Mouse (Mus musculus): ENCODE measurements around the gene Abhd16a. TPM values are rescaled to one million over a fixed set of nuclear protein-coding genes. Genes with fewer than 3 reads are reported as not detected.

Abhd16a gene
- polyA plus RNA-seq, 1 experiment from 2014 or later, result 69.8 TPM

DNA sequence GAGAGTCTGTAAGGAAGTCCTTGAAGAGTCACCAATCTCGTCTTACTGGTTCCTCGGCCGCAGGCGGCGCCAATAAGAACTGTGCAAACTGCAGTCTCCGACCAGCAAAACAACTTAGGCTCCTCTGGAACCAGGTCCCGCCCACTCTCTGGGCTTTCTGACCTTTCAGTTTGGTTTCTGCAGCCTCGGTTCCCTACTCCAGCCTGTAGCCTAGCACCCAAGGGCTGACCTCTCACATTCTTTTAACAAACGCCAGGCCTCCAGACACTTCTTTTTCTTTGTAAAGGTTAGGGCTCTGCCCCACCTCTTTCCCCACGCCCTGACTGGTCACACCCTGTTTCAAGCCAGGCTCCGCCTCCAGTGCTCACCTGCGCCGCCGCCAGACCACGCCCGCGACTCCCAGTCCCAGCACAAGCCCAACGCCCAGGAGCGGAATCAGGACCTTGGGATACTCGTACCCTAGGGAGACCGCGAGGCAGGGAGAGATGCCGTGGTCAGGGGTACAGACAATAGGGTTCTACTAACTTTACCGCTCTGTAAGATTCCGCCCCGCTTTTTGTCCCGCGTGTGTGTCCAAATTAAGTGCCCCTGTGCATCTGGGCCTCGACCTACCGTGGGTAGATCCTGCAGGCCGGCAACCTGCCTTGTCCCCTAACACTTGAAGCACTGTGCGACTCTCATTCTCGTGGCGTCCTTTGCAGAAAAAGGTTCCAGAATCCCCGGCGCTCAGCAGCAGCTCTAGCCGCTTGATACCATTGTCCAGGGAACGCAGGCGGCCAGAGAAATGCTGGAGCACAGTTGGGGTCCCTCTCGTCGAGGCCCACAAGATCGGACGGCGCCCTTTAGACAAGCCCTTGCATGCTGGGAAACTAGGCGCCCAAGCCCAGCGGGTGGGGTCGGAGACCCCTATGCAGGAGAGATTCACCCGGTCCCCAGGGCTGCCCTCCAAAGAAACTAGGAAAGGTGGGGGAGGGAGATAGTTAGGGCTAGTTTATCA, 23.8 kb upstream of the Abhd16a start, which contains the start of gene Ly6g6c:
Gene Ly6g6c (plus strand): TSS at position 438 of the 997 bp plus-strand sequence.
- Histone ChIP-seq H3K9me3 (no peaks in the 10 kb centered on the region), H3K27ac (peak within 1 kb of the TSS; percentile 69), H3K27me3 (ENCODE audit: insufficient read depth, poor library complexity, severe bottlenecking) (peaks cover 69% of the 10 kb centered on the region), H3K36me3 (peaks cover 28% of the 10 kb centered on the region), H3K4me1 (peaks cover 33% of the 10 kb centered on the region), H3K4me3 (peak within 1 kb of the TSS; percentile 56)
- under 1% methylated on average over 48 of the region's 48 CpGs for WGBS
- no peak for DNase-seq (ENCODE audit: low spot score)

DNA sequence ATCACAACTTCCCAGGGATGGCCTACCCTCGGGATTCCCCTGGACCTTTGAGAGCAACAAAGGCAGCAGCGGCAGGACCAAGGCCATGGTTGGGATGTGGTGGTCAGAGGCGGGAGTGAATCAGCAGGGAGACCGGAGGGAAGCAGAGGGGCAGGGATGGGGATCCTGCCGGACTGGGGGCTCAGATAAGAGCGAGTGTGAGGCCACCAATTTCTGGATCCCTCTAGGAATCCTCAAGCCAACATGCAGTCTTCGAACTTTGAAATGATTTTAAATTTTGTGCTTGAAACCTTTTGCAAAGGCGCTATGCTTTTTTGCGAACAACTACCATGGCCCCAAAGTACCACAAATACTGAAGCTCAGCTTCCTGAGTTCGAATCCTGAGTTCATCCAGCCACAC, 23.0 kb upstream of the Abhd16a start, which contains the start of gene Mpig6b:
Gene Mpig6b (minus strand): TSS at position 101 of the 400 bp plus-strand sequence.
- H3K9me3 ChIP-seq, result no peaks in the 10 kb centered on the region
- 41% methylated on average over 10 of the region's 10 CpGs for WGBS
- DNase-seq (ENCODE audit: low spot score), result no peak

DNA sequence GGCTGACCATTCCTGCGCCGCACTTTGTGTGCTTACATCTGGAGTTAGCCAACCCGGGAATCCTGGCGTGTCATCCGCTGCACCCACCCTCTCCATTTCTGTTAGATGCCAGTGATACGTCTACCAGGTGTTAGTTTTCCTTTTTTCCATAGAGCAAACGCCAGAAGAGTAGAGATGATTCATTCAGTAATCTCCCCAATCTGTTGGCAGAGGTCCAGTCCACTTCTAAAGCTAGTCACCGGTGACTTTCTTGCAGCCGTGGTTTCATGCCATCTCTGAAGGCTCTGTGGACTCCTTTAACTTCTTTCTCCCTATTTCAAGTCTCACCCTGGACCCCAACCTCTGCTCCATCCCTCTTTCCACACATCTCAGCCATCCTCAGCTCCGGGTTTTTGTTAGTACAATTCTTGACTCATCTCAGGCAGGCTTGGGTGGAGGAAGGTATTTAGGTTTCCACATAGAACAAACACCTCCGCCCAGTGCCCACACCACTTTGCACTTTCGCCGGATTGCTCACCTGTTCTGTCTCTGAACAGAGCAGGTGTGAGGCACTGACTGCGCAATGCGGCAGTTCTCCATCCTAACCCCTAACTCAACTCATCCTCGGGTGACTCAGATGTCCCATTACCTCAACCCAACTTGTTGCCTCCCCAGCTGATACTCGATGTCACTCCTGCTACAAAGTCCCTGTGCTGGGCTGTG, 20.7 kb upstream of the Abhd16a start:
- Histone ChIP-seq H3K4me3 (no peak overlapping the region), H3K27ac (no peak overlapping the region), H3K27me3 (ENCODE audit: insufficient read depth, poor library complexity, severe bottlenecking) (peaks cover 64% of the 10 kb centered on the region), H3K4me1 (peaks cover 25% of the 10 kb centered on the region), H3K9me3 (no peaks in the 10 kb centered on the region), H3K36me3 (0 out of 2 replicates have a peak, but pooled peaks cover under 1% of the 10 kb centered on the region)
- DNase-seq (ENCODE audit: low spot score), result no peak
- WGBS, result 77% methylated on average over 17 of the region's 17 CpGs

More for the DNA sequence above, 23.0 kb upstream of the Abhd16a start, which contains the start of gene Mpig6b:
- Histone ChIP-seq H3K27ac (peak within 1 kb of the TSS; percentile 69), H3K4me1 (peaks cover 28% of the 10 kb centered on the region), H3K27me3 (ENCODE audit: insufficient read depth, poor library complexity, severe bottlenecking) (peaks cover 69% of the 10 kb centered on the region), H3K4me3 (peak within 1 kb of the TSS; percentile 56), H3K36me3 (peaks cover 20% of the 10 kb centered on the region)

DNA sequence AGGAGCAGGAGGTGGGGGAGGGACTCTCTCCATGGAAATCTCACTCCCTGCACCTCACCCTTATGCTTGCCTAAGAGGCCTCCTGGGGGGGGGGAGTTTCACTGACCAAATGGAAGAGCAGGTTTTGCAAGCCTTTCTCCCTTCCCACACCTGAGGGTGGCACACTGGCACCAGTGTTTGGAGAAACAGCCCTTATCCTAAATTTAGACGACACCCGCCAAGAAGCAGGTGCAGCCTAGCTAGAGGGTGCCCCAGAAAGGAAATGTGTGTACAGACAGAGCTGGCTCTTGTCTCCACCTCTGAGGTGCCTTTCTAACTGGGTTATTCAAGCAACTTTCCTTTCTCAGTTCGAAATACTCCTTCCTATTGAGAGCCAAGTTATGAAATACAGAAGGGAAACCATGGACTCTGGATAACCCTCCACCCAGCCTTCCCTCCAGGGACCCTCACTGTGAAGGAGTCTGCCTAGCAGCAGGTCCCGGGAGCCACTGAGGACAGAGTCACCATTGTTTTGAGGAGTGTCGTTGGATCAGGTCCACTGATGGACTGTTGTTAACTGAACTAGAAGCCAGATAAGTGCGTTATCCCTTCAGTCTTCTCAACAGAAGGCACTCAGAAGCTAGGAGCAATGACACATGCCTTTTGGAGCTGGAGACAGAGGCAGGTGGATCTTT, 18.4 kb upstream of the Abhd16a start:
- Histone ChIP-seq H3K9me3 (no peaks in the 10 kb centered on the region), H3K36me3 (no peaks in the 10 kb centered on the region), H3K4me3 (no peak overlapping the region), H3K27ac (no peak overlapping the region), H3K27me3 (ENCODE audit: insufficient read depth, poor library complexity, severe bottlenecking) (peaks cover 49% of the 10 kb centered on the region), H3K4me1 (peaks cover 14% of the 10 kb centered on the region)
- no peak for DNase-seq (ENCODE audit: low spot score)
- 43% methylated on average over 6 of the region's 6 CpGs for WGBS

DNA sequence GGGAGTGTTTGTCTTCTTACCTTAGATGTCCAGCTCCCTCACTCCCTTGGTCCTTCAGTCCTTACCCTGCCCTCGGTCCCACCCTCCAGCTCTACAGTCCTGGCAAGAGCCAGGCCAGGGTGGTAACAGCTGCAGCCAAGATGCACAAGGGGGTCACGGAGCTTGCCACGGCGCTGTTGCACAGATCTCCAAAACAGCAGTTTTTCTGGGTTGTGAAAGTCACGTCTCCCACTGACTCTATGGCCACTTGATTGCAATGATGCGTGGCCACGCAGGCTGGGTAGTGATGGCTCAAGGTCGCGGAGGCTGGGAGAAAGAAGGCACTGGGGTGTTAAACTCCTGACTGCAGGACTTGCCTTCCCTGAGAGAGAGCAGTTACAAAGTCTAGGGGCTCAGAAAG, 17.6 kb upstream of the Abhd16a start:
- Histone ChIP-seq H3K4me1 (peaks cover 15% of the 10 kb centered on the region), H3K27me3 (ENCODE audit: insufficient read depth, poor library complexity, severe bottlenecking) (peaks cover 41% of the 10 kb centered on the region), H3K27ac (no peak overlapping the region), H3K9me3 (no peaks in the 10 kb centered on the region), H3K36me3 (no peaks in the 10 kb centered on the region), H3K4me3 (no peak overlapping the region)
- DNase-seq (ENCODE audit: low spot score), result no peak
- 75% methylated on average over 9 of the region's 9 CpGs for WGBS

DNA sequence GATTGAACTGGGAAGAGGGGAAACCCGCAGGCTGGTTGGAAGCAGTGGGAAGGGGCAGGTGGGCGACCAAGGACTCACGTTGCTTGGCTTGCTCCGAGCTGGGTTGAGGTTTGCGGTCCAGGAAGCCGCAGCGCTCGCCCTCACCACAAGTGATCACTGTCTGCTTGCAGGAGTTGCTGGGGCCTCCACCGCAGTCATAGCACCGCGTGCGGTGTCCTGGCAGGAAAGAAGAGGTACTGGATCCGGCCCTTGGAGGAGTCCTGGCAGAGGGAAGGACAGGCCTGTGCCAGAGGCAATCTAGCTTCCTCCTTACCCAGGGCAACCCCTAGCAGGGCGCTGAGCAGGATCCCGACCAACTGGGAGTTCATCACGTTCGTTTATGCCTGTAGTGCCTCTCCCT, 15.0 kb upstream of the Abhd16a start:
- 0 out of 2 replicates have a peak overlapping the region, but pooled peaks have one; percentile 29 for H3K27ac ChIP-seq
- peaks cover 34% of the 10 kb centered on the region for H3K4me1 ChIP-seq
- no peak for DNase-seq (ENCODE audit: low spot score)
- 48% methylated on average over 17 of the region's 17 CpGs for WGBS
- peaks cover 21% of the 10 kb centered on the region for H3K27me3 ChIP-seq (ENCODE audit: insufficient read depth, poor library complexity, severe bottlenecking)
- H3K9me3 ChIP-seq, result no peaks in the 10 kb centered on the region
- 0 out of 2 replicates have a peak overlapping the region, but pooled peaks have one; percentile 3 for H3K4me3 ChIP-seq
- no peaks in the 10 kb centered on the region for H3K36me3 ChIP-seq

DNA sequence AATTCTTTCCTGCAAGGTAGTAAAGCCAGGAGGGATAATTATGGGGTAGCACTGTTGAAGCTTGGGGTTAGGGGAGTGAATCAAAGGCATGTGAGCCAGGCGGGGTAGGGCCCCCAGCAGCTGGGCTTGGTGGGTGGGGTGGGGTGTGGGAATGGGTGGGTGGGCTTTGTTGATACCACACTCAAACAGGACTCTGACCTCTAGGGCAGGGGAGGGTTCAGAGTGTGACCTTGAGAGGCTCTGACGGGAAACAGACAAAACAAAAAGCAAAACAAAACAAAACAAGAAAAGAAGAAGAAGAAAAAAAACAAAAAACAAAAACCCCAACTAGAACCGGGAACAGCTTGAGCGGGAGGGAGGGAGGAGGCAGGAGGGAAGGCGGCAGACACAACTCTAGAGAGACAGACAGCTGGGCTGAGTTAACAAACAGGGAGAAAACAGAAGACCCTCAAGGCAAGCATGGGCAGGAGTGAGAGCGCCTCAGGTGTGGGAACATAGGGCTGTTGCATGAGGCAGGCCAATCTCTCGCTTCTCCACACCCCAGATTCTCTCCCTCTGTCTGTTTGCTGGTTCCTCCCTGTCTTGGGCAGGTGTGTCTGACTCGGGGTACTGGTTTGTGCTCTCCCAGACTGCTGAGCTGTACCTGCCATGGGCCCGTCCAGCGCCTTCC, 12.4 kb upstream of the Abhd16a start, which contains the start of gene Ly6g6e:
Gene Ly6g6e (plus strand): TSS at position 396 of the 670 bp plus-strand sequence.
- Histone ChIP-seq H3K27ac (peak within 1 kb of the TSS; percentile 78), H3K4me1 (peaks cover 50% of the 10 kb centered on the region), H3K9me3 (no peaks in the 10 kb centered on the region), H3K36me3 (no peaks in the 10 kb centered on the region), H3K27me3 (ENCODE audit: insufficient read depth, poor library complexity, severe bottlenecking) (peaks cover 18% of the 10 kb centered on the region), H3K4me3 (peak within 1 kb of the TSS; percentile 52)
- DNase-seq (ENCODE audit: low spot score), result no peak
- 33% methylated on average over 10 of the region's 10 CpGs for WGBS

DNA sequence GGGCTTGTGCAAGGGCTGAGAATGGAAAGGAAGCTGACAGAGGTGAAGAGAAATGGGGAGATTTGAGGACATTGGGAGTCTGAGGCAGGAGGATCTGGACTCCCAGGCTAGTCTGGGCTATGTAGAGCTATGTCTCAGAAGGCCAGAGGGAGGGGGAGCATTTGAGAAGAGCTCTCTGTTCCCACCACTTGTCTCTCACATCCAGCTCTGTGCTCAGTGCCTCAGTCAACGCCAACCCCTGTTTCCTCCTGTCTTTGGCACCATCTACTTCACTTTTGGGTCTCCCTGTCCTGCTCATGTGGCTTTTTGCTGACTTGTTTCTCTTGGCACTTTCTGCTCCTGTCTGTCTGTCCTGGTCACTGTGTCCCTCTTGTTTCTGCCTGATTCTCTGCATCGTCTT, 11.8 kb upstream of the Abhd16a start:
- no peaks in the 10 kb centered on the region for H3K9me3 ChIP-seq
- peaks cover 18% of the 10 kb centered on the region for H3K27me3 ChIP-seq (ENCODE audit: insufficient read depth, poor library complexity, severe bottlenecking)
- H3K36me3 ChIP-seq, result no peaks in the 10 kb centered on the region
- peaks cover 50% of the 10 kb centered on the region for H3K4me1 ChIP-seq
- 31% methylated on average over 2 of the region's 2 CpGs for WGBS
- no peak for DNase-seq (ENCODE audit: low spot score)
- peak overlapping the region; percentile 52 for H3K4me3 ChIP-seq
- H3K27ac ChIP-seq, result peak overlapping the region; percentile 78

DNA sequence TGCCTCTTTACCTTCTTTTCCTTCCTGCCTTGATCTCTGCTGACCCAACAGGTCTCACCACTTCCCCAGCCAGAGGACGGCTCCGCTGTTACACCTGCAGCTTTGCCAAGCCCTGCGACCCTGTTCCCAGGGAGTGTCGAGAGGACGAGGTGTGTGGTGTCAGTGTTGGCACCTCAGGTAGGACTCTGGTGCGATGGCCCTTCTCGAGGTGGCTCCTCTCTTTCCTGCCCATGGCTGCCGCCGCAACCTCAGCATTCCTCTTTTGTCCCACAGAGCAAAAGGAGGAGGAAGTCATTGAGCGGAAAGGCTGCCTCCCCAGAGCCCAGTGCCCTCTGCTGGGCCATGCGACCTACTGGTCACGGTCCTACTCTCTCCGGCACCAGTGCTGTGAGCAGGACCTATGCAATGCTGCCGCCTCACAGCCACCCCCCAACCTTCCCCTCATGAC, 11.3 kb upstream of the Abhd16a start, which contains the start of gene Ly6g6d:
Gene Ly6g6d (minus strand): TSS at position 280 of the 448 bp plus-strand sequence.
- Histone ChIP-seq H3K4me1 (peaks cover 50% of the 10 kb centered on the region), H3K36me3 (no peaks in the 10 kb centered on the region), H3K9me3 (no peaks in the 10 kb centered on the region), H3K27ac (peak within 1 kb of the TSS; percentile 78), H3K27me3 (ENCODE audit: insufficient read depth, poor library complexity, severe bottlenecking) (peaks cover 18% of the 10 kb centered on the region), H3K4me3 (peak within 1 kb of the TSS; percentile 52)
- DNase-seq (ENCODE audit: low spot score), result peak; percentile 84
- WGBS, result 16% methylated on average over 14 of the region's 14 CpGs

DNA sequence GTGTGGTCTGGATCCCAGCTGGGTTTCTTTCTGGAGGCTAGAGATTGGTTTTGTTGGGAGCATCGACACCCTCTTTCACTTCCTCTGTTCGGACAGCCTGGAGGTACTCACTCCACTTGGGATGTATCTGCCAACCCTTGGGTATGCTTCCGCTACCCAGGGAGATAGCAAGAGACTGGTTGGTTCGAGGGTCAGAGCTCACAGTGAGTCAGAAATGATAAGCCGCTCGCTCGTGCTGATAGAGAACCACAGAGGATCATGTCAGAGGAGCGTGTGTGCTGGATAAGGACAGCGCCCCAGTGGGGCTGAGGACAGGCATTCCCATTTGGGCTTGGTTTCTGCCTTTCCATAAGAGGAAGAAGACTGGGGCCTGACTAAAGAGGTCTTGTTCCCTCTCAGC, 9.3 kb upstream of the Abhd16a start:
- WGBS, result 11% methylated on average over 9 of the region's 9 CpGs
- Histone ChIP-seq H3K27ac (peak overlapping the region; percentile 6; the same call in 1 of the 2 replicates), H3K36me3 (no peaks in the 10 kb centered on the region), H3K4me1 (peaks cover 43% of the 10 kb centered on the region), H3K9me3 (no peaks in the 10 kb centered on the region), H3K4me3 (peak overlapping the region; percentile 37; the same call in 1 of the 2 replicates), H3K27me3 (ENCODE audit: insufficient read depth, poor library complexity, severe bottlenecking) (peaks cover 11% of the 10 kb centered on the region)
- DNase-seq (ENCODE audit: low spot score), result peak; percentile 86

DNA sequence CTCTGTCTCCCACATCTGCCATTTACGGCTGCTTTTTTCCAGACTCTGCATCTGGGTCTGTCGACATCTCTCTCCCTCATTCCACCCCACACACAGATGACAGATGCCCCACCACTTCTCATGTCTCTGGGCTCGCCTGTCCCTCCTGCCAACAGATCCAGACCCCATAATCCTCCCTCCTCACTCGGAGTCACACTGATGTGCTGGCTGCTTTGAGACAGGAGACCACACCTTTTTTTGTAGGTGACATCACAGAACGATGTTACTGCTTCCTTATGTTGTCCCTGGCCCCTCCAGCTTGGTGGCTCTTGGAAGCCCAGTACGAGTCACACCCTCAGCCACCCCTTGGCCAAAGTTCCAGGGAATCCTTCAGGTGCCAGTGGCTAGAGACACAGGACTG, 8.8 kb upstream of the Abhd16a start:
- H3K4me3 ChIP-seq, result peak overlapping the region; percentile 37; the same call in 1 of the 2 replicates
- 40% methylated on average over 6 of the region's 6 CpGs for WGBS
- no peaks in the 10 kb centered on the region for H3K36me3 ChIP-seq
- peaks cover 43% of the 10 kb centered on the region for H3K4me1 ChIP-seq
- peak overlapping the region; percentile 6; the same call in 1 of the 2 replicates for H3K27ac ChIP-seq
- no peak for DNase-seq (ENCODE audit: low spot score)
- no peaks in the 10 kb centered on the region for H3K9me3 ChIP-seq
- H3K27me3 ChIP-seq (ENCODE audit: insufficient read depth, poor library complexity, severe bottlenecking), result peaks cover 11% of the 10 kb centered on the region

Measured in heart, embryonic 10.5 days (tissue).